17 mouse cellular contexts compared by ENCODE assay signal in the genomic region with DNA sequence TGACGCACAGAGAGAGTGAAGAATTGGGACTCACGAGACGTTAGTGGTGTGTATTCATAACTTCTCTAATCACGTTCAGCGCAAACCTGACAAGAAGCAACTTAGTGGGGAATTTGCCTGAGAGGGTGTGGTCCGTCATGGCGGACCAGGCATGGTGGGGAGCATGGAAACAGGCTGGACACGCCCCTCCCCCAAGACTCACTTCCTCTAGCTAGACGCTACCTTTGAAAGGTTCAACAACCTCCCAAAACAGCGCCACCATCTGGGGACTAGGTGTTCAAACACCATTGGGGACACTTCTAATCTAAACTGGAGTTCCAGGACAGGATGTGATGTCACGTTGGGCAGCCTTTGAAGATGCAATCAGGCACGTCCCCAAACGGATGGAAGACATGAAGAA. TPM values are rescaled to one million over a fixed set of nuclear protein-coding genes. Genes with fewer than 3 reads are reported as not detected.
DNase-seq lines count a peak whose midpoint lies in the region; ATAC-seq and TF ChIP-seq lines count a peak whose summit lies in the region.
"Had no signal": no experiment of that assay in that cellular context is flagged by ENCODE, and none has a peak within 500 bp of the region (broad histone marks: within the 10 kb centered on the region; RNA-seq: fewer than 3 reads in every experiment).

No protein-coding gene starts in this region.

- ATAC-seq in forebrain, postnatal 0 days, result no peak
- no peak for ATAC-seq in forebrain, embryonic 16.5 days
- no peak for ATAC-seq in stomach, postnatal 0 days (ENCODE audit: low FRiP score, low TSS enrichment)
- ATAC-seq: hindbrain, postnatal 0 days had no signal

- H3K9me3 ChIP-seq in forebrain, postnatal 0 days (ENCODE audit: low read length), result no peaks in the 10 kb centered on the region
- 0 out of 2 replicates have a peak, but pooled peaks cover 4% of the 10 kb centered on the region for H3K9me3 ChIP-seq in forebrain, embryonic 16.5 days (ENCODE audit: control insufficient read depth, low read length)
- no peaks in the 10 kb centered on the region for H3K9me3 ChIP-seq in stomach, postnatal 0 days (ENCODE audit: control insufficient read depth, low read length)
- H3K9me3 ChIP-seq: forebrain, embryonic 12.5 days had no signal

- no peak overlapping the region for H3K4me2 ChIP-seq in forebrain, postnatal 0 days (ENCODE audit: low read depth)
- H3K4me2 ChIP-seq in forebrain, embryonic 16.5 days (ENCODE audit: low read length), result no peak overlapping the region
- H3K4me2 ChIP-seq in stomach, postnatal 0 days (replicated peaks; ENCODE audit: low read depth), result no peak overlapping the region
- H3K4me2 ChIP-seq: forebrain, embryonic 12.5 days; midbrain, embryonic 12.5 days had no signal

- H3K27ac ChIP-seq in forebrain, postnatal 0 days (ENCODE audit: low read depth, low read length), result no peak overlapping the region
- H3K27ac ChIP-seq in forebrain, embryonic 16.5 days (ENCODE audit: low read length), result no peak overlapping the region
- no peak overlapping the region for H3K27ac ChIP-seq in stomach, postnatal 0 days (replicated peaks)
- H3K27ac ChIP-seq: forebrain, embryonic 12.5 days; hindbrain, postnatal 0 days; midbrain, embryonic 12.5 days had no signal

- no peaks in the 10 kb centered on the region for H3K36me3 ChIP-seq in forebrain, postnatal 0 days (ENCODE audit: insufficient read depth)
- H3K36me3 ChIP-seq in forebrain, embryonic 16.5 days (ENCODE audit: control insufficient read depth, insufficient read depth), result no peaks in the 10 kb centered on the region
- H3K36me3 ChIP-seq in stomach, postnatal 0 days (ENCODE audit: control insufficient read depth, insufficient read depth, low read length), result no peaks in the 10 kb centered on the region
- H3K36me3 ChIP-seq: forebrain, embryonic 12.5 days; midbrain, embryonic 12.5 days had no signal

- TF ChIP-seq EP300 in stomach, postnatal 0 days (optimal IDR thresholded peaks at IDR 0.05), result no peak

- DNase-seq in forebrain, postnatal 0 days, result no peak
- DNase-seq in A20 (ENCODE audit: low read depth, low spot score), result peak; percentile 49
- peak; percentile 4 for DNase-seq in NIH3T3 (ENCODE audit: low read depth)
- DNase-seq in stomach, postnatal 0 days (ENCODE audit: low spot score), result no peak
- no peak for DNase-seq in cerebellum, adult 9-11 months
- no peak for DNase-seq in right cerebral cortex, postnatal 14 days
- no peak for DNase-seq in layer of hippocampus, adult 9-10 months (ENCODE audit: low spot score)
- DNase-seq: cerebellum, postnatal 25 days; heart, postnatal 4 days; kidney, adult 2 months; kidney, postnatal 14 days; liver; lung, adult 18-20 months had no signal

- peak; percentile 31 for TF ChIP-seq CTCF in forebrain, postnatal 0 days (IDR thresholded peaks at IDR 0.05; ENCODE audit: low read depth)
- peak; percentile 22 for TF ChIP-seq CTCF in stomach, postnatal 0 days (IDR thresholded peaks at IDR 0.05; ENCODE audit: low read depth)

- no peaks in the 10 kb centered on the region for H3K27me3 ChIP-seq in forebrain, postnatal 0 days (ENCODE audit: insufficient read depth, low read length)
- H3K27me3 ChIP-seq in forebrain, embryonic 16.5 days (replicated peaks; ENCODE audit: control insufficient read depth, insufficient read depth, low read length), result no peaks in the 10 kb centered on the region
- no peaks in the 10 kb centered on the region for H3K27me3 ChIP-seq in stomach, postnatal 0 days (ENCODE audit: control insufficient read depth, insufficient read depth, low read length)
- H3K27me3 ChIP-seq: forebrain, embryonic 12.5 days; midbrain, embryonic 12.5 days had no signal

- no peak overlapping the region for H3K9ac ChIP-seq in forebrain, postnatal 0 days
- H3K9ac ChIP-seq in forebrain, embryonic 16.5 days (replicated peaks; ENCODE audit: low read depth, low read length), result no peak overlapping the region
- H3K9ac ChIP-seq in stomach, postnatal 0 days (ENCODE audit: low read length), result no peak overlapping the region
- H3K9ac ChIP-seq: forebrain, embryonic 12.5 days; midbrain, embryonic 12.5 days had no signal

- no peaks in the 10 kb centered on the region for H3K4me1 ChIP-seq in forebrain, postnatal 0 days (ENCODE audit: insufficient read depth)
- no peaks in the 10 kb centered on the region for H3K4me1 ChIP-seq in forebrain, embryonic 16.5 days (replicated peaks; ENCODE audit: control insufficient read depth, insufficient read depth, low read length)
- H3K4me1 ChIP-seq in stomach, postnatal 0 days (replicated peaks; ENCODE audit: control insufficient read depth, insufficient read depth), result no peaks in the 10 kb centered on the region
- H3K4me1 ChIP-seq: forebrain, embryonic 12.5 days; midbrain, embryonic 12.5 days had no signal

- no peak overlapping the region for H3K4me3 ChIP-seq in forebrain, postnatal 0 days (ENCODE audit: low read depth, low read length)
- no peak overlapping the region for H3K4me3 ChIP-seq in forebrain, embryonic 16.5 days (replicated peaks; ENCODE audit: low read length)
- H3K4me3 ChIP-seq in stomach, postnatal 0 days (ENCODE audit: low read depth, low read length), result no peak overlapping the region
- H3K4me3 ChIP-seq: forebrain, embryonic 12.5 days; midbrain, embryonic 12.5 days had no signal

- WGBS in forebrain, postnatal 0 days, result 80% methylated on average over 13 of the region's 13 CpGs
- WGBS in forebrain, embryonic 16.5 days, result 82% methylated on average over 13 of the region's 13 CpGs
- 77% methylated on average over 13 of the region's 13 CpGs for WGBS in stomach, postnatal 0 days

RNA-seq across cellular contexts. Expression of a gene that starts 48.8 kb away (rescaled TPM):
- 390 and 481 TPM in 2 replicates for total RNA-seq in forebrain, postnatal 0 days (2014; rRNA removed)
- 972 and 1,071 TPM in 2 replicates for polyA plus RNA-seq in forebrain, postnatal 0 days (2015; fragmentation: Nextera tagmentation; extraction: Ambion mirVana)
- polyA plus RNA-seq in forebrain, embryonic 16.5 days (2015; fragmentation: Nextera tagmentation; extraction: Ambion mirVana), result 608 and 664 TPM in 2 replicates
- polyA plus RNA-seq in stomach, postnatal 0 days (2015; fragmentation: Nextera tagmentation; extraction: Ambion mirVana), result 245 and 246 TPM in 2 replicates

Comparison
In these comparisons a context has a peak if more than half of its experiments do, and no peak if none do; other contexts are left out.
1. DNase-seq: peak in A20 (single experiment) and NIH3T3 (single experiment); none in forebrain, postnatal 0 days (single experiment), stomach, postnatal 0 days (single experiment), cerebellum, adult 9-11 months (single experiment), right cerebral cortex, postnatal 14 days (single experiment) and layer of hippocampus, adult 9-10 months (single experiment).